Mouse (Mus musculus): ENCODE results near the gene Spa17.

The Spa17 gene

DNA sequence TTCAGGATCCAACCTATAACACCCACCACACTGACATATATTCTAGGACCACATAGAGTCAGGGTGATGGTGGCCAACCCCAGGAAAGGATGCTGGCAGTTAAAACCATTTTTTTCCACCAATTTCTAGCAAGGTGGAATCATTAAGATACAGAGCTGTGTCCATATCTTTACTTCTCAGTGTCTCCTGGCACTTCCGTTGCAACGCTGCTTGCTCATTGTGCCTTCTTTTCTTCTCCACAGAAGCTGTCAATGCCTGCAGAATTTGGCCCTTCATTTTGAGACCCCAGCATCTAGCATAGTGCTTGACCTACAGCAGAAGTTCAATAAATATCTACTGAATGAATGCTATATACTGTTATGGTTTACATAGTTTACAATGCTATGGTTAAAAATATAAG is 46.5 kb downstream of the Spa17 start:
- DNase-seq (ENCODE audit: extremely low spot score, low spot score): no peak

DNA sequence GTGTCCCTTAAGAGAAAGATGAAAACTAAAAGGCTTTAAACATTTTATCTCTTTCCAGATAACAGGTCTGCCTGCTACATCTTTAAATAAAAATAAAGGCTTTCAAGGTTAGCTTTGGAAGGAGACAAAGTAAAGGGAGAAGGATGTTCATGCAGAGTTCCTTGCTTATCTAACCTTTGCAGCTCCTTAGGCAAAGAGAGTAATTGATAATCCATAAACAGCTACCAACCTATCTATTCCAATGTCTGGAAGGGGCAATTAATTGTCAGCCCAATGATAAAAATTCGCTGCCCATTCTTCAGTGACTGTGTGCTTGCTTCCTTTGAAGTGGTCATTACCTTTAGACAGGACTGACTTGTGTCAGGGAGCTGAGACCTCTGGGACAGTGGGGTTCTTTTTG is 49.7 kb downstream of the Spa17 start:
- no peak for DNase-seq (ENCODE audit: extremely low spot score, low spot score)

DNA sequence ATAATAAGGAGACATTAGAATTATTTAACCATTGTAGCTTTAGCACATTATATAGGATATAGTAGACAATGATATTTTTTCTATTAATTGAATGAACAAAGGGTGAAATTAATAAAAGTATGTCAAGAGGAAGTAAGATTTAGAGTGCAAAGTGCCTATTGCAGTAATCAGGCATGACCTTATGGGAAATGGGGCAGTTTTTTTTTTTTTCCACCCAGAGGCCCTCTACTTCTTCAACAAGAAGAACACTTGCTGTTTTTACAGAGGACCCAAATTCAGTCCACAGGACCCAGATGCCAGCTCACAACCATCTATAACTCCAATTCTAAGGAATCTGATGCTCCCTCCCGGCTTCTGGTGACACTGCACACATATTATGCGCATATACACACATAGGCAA is 52.9 kb downstream of the Spa17 start:
- DNase-seq (ENCODE audit: extremely low spot score, low spot score): no peak

- DNase-seq (ENCODE audit: extremely low spot score, low spot score): no peak
Measured at GRCm38 (mm10) chr9:37556366-37556765, 57.2 kb downstream of the Spa17 start.

DNA sequence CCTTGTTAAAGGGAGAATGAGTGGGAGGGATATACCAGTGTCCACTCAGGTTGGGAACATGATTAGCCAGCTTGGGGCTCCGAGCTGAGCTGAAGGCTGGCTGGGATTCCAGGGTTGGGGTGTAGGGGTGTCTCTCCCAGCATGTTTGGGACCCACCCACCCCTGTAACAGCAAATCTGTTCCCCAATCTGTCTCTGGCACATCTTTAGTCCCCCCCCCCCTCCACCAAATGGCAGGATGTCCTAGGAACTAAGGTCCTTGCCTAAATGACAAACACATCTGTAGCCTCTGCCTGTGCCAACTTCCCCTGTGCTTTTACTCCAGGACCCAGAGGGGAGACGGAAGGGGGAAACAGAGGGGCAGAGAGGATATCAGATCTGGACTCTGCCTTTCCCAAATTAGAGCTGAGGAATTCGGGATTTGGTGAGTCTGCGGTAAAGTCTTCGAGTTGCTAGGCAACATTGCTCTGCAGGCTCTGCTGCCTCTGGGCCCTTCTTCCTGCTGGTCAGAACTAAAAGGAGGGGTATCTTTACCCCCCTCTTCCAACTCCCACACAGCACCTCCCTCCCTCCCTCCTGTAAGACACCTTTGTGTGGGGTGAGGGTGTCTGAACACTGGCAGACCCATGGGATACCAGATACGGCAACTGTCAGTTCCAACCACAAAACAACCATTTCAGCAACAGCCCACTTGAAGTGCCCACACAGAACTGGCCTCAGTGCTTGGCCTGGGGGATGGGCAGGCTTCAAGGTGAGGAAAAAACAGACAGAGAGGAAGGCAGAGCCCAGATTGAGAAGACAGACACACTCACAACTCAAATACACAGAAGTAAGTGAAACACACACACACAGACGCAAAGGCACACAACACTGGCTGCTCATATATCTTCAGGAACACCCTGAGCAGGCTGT is 58.4 kb downstream of the Spa17 start, which contains the start of gene Siae:
TSS of gene Siae (plus strand) at position 861 of the 911 bp plus-strand sequence.
- no peak for DNase-seq (ENCODE audit: extremely low spot score, low spot score)

- no peak for DNase-seq (ENCODE audit: extremely low spot score, low spot score)
Measured at GRCm38 (mm10) chr9:37554279-37554678, 59.2 kb downstream of the Spa17 start.

Measured in neural tube, embryonic 10.5 days (tissue).